Mouse (Mus musculus) liver, postnatal 0 days (tissue): ENCODE measurements around the gene Zfp68.

Experiments used
- CTCF ChIP-seq: sonication (generic); IDR thresholded peaks from 2 replicates; pipeline ENCODE4 v1.5.1; 2016; ENCODE audit warnings: antibody characterized with exemption, low read depth
- EP300 ChIP-seq: IDR thresholded peaks from 2 replicates; pipeline ENCODE4 v1.6.1; 2016; ENCODE audit warnings: antibody characterized with exemption, low read depth, mild to moderate bottlenecking

DNA sequence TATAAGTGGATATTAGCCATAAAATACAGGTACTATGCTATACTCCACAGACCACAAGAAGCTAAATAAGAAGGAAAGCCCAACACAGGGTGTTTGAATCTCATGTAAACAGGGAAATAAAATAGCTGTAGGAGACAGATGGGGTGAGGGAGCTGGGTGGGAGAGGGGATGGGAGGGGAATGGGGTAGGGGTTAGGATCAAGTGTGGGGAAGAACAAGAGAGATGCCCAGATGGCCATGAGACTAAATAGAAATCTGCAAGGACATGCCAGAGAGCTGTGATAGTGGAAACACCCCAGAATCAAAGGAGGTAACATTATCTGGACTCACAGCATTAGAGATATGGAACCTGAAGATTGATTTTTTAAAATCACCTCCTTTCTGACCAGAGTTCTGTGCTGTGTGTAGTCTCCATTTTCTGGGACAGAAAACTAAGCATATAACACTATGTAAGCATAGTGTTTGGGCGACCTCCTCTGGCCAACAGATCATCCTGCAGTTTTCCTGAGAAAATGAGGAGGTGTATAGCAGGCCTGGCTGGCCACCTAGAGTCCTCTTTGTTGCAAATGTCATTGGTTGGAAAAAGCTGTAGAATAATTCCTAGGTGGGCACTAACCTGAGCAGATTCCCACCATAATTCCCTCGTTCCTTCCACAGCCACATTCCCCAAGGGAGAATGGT, 37.1 kb upstream of the Zfp68 start:
- peak; percentile 83 for TF ChIP-seq CTCF
- no peak for TF ChIP-seq EP300
